Mouse (Mus musculus) embryonic facial prominence, embryonic 14.5 days (tissue): ENCODE data around the gene Pnn. TPM values are rescaled to one million over a fixed set of nuclear protein-coding genes. Genes with fewer than 3 reads are reported as not detected.

Source experiments
- ATAC-seq: fragments of 200-750 bp; cut with Nextera tagmentation; 2 replicates; pipeline ENCODE4 v1.8.0; 2017; ENCODE audit warnings: low read depth, moderate number of reproducible peaks, moderate TSS enrichment
- DNase-seq: peaks from one replicate; pipeline ENCODE4 v3.0.0-alpha.2; 2015; ENCODE audit warnings: low spot score
- H3K27ac ChIP-seq: fragments of 300-500 bp; sonication (generic); replicated peaks from 2 replicates; pipeline ENCODE4 v1.5.1; 2014; ENCODE audit warnings: low read depth, mild to moderate bottlenecking, low read length, moderate library complexity
- H3K27me3 ChIP-seq: fragments of 300-500 bp; sonication (generic); replicated peaks from 2 replicates; pipeline ENCODE4 v1.6.1; 2014; ENCODE audit warnings: low read length; ENCODE audit not compliant: control insufficient read depth, insufficient read depth
- H3K36me3 ChIP-seq: fragments of 300-500 bp; sonication (generic); 2 replicates; pipeline ENCODE4 v1.6.1; 2014; ENCODE audit warnings: low read length, mixed read lengths; ENCODE audit not compliant: control insufficient read depth, insufficient read depth
- H3K4me1 ChIP-seq: fragments of 300-500 bp; sonication (generic); 2 replicates; pipeline ENCODE4 v1.6.1; 2014; ENCODE audit warnings: antibody characterized with exemption, low read length; ENCODE audit not compliant: control insufficient read depth, insufficient read depth
- H3K4me2 ChIP-seq: fragments of 300-500 bp; sonication (generic); 2 replicates; pipeline ENCODE4 v1.6.1; 2014; ENCODE audit warnings: low read depth, mild to moderate bottlenecking, low read length, moderate library complexity, mixed read lengths
- H3K4me3 ChIP-seq: fragments of 300-500 bp; sonication (generic); 2 replicates; pipeline ENCODE4 v1.5.1; 2014; ENCODE audit warnings: low read depth, mild to moderate bottlenecking, low read length
- H3K9ac ChIP-seq: fragments of 300-500 bp; sonication (generic); 2 replicates; pipeline ENCODE4 v1.6.1; 2014; ENCODE audit warnings: low read depth, mild to moderate bottlenecking, low read length, moderate library complexity, mixed read lengths
- H3K9me3 ChIP-seq: fragments of 300-500 bp; sonication (generic); 2 replicates; pipeline ENCODE4 v1.6.1; 2016; ENCODE audit warnings: low read length; ENCODE audit not compliant: control insufficient read depth
- WGBS: fragments of 180-500 bp; shearing (Covaris S2); extraction: QIAGEN DNeasy Blood & Tissue Kit; methylation state at CpG from one replicate; pipeline ENCODE4 v1.1.7; 2014; 5-methylcytosine and 5-hydroxymethylcytosine counted together
- polyA plus RNA-seq: library from polyadenylated mRNA; unstranded; fragments of >200 nt; fragmentation: Nextera tagmentation; extraction: Ambion mirVana; gene quantifications from 2 replicates; pipeline ENCODE4 v1.2.1, GENCODE M21; 2014

Pnn gene
- polyA plus RNA-seq, 1 experiment from 2014 or later: 73.4 TPM

DNA sequence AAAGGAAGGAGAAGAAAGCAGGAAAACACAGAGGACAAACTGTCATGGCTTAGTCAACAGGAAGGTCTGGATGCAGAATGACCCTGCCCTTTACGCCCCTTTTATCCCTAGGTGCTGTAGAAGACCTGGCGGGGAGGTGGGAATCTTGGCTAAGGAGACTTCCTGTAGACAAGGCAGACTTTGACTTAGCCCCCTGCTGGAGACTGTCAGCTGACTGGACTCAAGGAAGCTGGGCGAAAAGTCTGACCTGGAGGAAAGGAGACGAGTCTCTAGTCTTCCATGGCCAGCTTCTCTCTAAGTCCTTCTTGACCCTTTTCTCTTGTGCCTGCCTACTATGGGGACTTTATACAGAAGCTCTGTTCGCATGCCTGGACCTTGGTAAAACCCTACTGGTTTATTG lies 17.8 kb downstream of the Pnn start:
- Histone ChIP-seq H3K4me2 (no peak overlapping the region), H3K27me3 (no peaks in the 10 kb centered on the region), H3K36me3 (no peaks in the 10 kb centered on the region), H3K9me3 (no peaks in the 10 kb centered on the region), H3K27ac (no peak overlapping the region), H3K4me3 (no peak overlapping the region), H3K9ac (no peak overlapping the region), H3K4me1 (no peaks in the 10 kb centered on the region)
- DNase-seq (no peak), ATAC-seq (no peak)
- WGBS: 69% methylated on average over 5 of the region's 5 CpGs

DNA sequence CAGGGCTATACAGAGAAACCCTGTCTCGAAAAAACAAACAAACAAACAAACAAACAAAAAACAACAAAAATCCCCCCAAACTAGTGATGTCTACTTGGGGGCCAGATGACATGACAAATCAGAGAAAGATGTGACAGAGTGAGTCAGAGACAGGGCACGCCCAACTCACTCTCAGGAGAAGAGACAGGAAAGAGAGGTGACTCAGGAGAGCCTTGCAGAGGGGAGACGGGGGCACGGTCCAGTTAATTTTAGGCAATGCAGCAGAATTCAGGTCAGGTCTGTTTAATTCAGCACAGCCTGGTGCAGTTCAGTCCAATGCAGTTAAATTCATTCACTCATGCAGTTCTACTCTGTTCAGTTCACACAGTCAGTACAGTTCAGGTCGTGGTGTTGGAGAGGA lies 19.5 kb downstream of the Pnn start:
- 86% methylated on average over 5 of the region's 5 CpGs for WGBS
- DNase-seq (no peak), ATAC-seq (no peak)
- H3K4me3 ChIP-seq: no peak overlapping the region
- H3K9me3 ChIP-seq: no peaks in the 10 kb centered on the region
- H3K27ac ChIP-seq: no peak overlapping the region
- no peak overlapping the region for H3K9ac ChIP-seq
- H3K4me1 ChIP-seq: no peaks in the 10 kb centered on the region
- no peaks in the 10 kb centered on the region for H3K27me3 ChIP-seq
- no peaks in the 10 kb centered on the region for H3K36me3 ChIP-seq
- no peak overlapping the region for H3K4me2 ChIP-seq

DNA sequence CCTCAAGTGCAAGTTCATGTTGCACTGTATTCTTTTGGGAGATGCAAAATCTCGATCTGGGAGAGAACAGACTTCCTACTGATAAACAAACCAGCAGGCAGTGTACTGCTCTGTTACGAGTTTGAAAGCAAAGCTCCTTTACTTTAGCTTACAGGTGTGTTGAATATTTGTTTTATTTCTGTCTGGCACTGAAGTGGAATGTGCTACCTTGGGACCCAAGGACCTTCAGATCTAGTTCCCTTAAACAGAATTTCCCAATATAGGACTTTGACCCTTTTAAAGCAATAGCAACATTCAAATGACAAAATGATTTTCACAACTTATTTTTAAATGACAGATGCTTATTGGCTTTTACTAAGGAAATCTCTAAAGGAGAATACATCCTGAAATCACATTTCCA lies 26.9 kb downstream of the Pnn start:
- 52% methylated on average over 2 of the region's 2 CpGs for WGBS
- ATAC-seq: no peak

DNA sequence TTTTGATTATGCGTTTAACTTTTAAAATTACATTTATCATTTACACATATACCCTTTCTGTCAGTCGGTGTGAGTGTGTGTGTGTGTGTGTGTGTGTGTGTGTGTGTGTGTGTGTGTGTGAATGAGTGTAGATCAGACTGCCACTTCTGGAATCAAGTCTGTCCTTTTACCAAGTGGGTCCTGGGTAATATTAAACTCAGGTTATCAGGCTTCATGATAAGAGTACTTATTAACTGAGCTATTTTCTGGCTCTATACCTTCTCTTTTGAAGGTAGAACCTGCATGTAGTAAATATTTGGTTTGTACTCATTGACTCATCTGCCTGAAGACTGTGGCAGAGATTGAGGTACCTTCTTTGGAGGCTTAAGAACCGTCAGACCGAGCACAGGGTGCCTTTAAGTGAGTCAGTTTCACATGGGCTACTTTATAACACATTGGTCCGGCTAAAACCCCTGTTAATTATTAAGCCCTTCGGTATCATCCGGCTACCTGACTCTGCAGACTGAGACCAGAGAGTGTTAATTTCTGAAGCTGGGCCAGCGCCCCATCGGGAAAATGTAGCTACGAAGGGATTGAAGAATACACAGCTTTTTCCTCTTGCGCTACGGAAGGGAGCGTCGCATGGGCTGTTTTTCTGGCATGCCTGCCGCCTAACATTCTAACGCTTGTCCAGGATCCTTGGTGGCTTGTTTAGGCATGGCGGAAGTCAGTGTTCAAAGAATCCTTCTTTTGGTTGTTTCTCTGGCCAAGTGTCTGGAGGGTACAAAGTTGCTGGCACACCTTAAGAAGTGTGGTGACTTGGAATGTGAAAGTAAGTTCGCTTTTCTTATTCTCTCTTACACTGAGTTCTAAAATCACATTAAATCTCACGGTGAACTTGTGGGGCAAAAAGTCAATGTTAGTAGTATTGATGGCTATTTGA lies 28.7 kb downstream of the Pnn start, which contains the start of gene Mia2:
TSS of gene Mia2 (plus strand) at position 696 of the 922 bp plus-strand sequence.
- Histone ChIP-seq H3K4me3 (no peak within 1 kb of the TSS), H3K4me2 (no peak within 1 kb of the TSS), H3K9me3 (no peaks in the 10 kb centered on the region), H3K27ac (no peak within 1 kb of the TSS), H3K9ac (no peak within 1 kb of the TSS), H3K36me3 (no peaks in the 10 kb centered on the region), H3K4me1 (no peaks in the 10 kb centered on the region), H3K27me3 (no peaks in the 10 kb centered on the region)
- ATAC-seq (no peak), DNase-seq (no peak)
- 74% methylated on average over 19 of the region's 19 CpGs for WGBS

More for the DNA sequence above, 26.9 kb downstream of the Pnn start:
- Histone ChIP-seq H3K27me3 (no peaks in the 10 kb centered on the region), H3K4me3 (no peak overlapping the region), H3K27ac (no peak overlapping the region), H3K36me3 (no peaks in the 10 kb centered on the region), H3K9ac (no peak overlapping the region), H3K9me3 (no peaks in the 10 kb centered on the region), H3K4me2 (no peak overlapping the region), H3K4me1 (no peaks in the 10 kb centered on the region)
- no peak for DNase-seq

DNA sequence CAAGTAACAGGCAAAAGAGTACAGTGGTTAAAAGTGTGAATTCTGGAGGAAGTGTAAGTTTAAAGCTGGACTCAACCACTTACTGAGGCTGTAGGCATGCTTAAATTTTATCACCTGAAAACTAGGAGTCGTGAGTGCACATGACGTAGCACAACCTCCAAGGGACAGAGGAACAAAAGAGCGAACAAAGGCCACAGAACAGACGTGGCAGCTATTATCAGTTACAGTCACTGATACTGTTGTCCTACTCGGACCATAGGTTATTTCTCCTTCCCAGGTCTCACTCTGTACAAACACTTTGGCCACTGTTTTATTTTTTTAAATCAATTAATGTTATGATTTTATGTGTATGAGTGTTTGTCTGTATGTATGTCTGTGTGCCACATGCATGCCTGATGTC lies 38.1 kb downstream of the Pnn start:
- Histone ChIP-seq H3K27ac (no peak overlapping the region), H3K4me3 (no peak overlapping the region), H3K27me3 (no peaks in the 10 kb centered on the region), H3K9ac (no peak overlapping the region), H3K9me3 (no peaks in the 10 kb centered on the region), H3K4me1 (no peaks in the 10 kb centered on the region), H3K36me3 (no peaks in the 10 kb centered on the region), H3K4me2 (no peak overlapping the region)
- no peak for ATAC-seq
- no peak for DNase-seq
- 73% methylated on average over 5 of the region's 5 CpGs for WGBS

DNA sequence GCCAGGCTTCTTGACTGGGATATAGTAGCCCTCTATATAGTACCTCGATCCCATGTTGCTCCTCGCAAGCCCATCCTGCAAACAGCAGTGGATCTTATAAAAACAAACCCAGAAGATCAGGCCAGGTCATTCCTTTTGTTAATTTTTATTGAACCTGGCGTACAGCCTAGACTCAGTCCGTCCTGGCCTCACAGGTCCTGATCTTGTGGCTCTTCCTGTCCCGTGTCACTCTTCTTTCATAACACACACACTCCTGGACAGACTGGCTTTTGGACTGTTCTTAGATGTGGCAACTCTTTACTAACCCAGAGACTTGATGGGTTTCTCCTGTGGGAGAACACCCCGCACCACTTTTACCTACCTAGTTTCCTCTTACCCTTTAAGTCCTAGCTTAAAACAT lies 39.2 kb downstream of the Pnn start:
- 78% methylated on average over 6 of the region's 6 CpGs for WGBS
- Histone ChIP-seq H3K4me1 (no peaks in the 10 kb centered on the region), H3K27me3 (no peaks in the 10 kb centered on the region), H3K9me3 (no peaks in the 10 kb centered on the region), H3K36me3 (no peaks in the 10 kb centered on the region), H3K27ac (no peak overlapping the region), H3K4me2 (no peak overlapping the region), H3K4me3 (no peak overlapping the region), H3K9ac (no peak overlapping the region)
- no peak for ATAC-seq
- no peak for DNase-seq

DNA sequence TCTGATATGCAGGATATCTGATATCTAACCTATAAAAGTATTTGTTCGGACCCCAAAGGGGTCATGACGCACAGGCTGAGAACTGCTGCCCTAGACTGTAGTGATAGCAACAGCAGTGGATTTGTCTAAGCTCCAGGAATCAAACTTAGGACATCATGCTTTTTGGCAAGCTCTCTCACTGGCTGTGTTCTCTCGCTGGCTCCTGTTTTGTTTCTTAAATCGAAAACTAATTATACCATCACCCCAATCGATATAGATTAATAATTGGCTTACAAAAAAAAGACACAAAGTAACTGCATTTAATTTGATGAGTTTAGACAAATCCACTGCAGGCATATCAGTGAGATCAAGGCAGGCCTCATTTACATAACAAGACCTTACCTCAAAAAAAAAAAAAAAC lies 39.8 kb downstream of the Pnn start:
- Histone ChIP-seq H3K4me3 (no peak overlapping the region), H3K4me2 (no peak overlapping the region), H3K4me1 (no peaks in the 10 kb centered on the region), H3K9ac (no peak overlapping the region), H3K9me3 (no peaks in the 10 kb centered on the region), H3K27me3 (no peaks in the 10 kb centered on the region), H3K36me3 (no peaks in the 10 kb centered on the region), H3K27ac (no peak overlapping the region)
- ATAC-seq: no peak
- no peak for DNase-seq
- WGBS: 83% methylated on average over 5 of the region's 5 CpGs

DNA sequence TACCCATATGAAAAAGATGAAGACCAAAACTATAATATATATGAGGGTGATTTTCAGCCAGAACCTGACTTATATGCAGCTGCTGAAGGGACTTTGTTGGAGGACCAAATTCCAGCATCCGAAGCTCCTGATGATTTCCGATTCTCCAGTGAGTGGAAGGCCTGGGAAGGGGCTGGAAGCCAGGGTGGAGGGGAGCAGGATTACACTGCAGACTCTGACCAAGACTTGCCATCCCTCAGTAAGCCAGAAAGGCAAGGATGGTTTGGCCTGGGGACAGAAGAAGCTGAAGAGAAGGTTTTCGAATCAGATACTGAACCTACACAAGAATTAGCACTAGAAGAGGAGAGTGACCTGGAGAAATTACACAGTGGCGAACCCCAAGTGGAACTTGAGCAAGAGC lies 41.2 kb downstream of the Pnn start:
- ATAC-seq (no peak), DNase-seq (no peak)
- Histone ChIP-seq H3K4me3 (no peak overlapping the region), H3K27me3 (no peaks in the 10 kb centered on the region), H3K4me2 (no peak overlapping the region), H3K9me3 (no peaks in the 10 kb centered on the region), H3K27ac (no peak overlapping the region), H3K4me1 (no peaks in the 10 kb centered on the region), H3K9ac (no peak overlapping the region), H3K36me3 (no peaks in the 10 kb centered on the region)
- 79% methylated on average over 4 of the region's 4 CpGs for WGBS

DNA sequence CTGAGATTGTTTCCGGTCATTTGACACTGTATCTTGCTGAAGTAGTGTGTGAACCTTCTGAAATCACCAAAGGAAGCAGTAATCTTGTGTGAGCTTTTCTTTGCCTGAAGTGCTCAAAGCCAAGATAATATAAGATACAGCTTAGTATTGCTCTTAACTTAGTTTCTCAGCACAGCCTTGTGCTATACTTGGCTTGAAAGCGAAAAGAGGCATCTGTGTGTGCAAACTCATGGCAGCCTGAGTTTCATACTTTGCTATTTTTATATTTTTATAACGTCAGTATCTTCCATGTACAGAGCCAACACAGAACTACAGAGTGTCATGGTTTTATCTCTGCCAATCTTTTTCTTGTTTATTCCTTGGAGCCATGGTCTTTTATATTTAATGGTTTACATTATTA lies 50.5 kb downstream of the Pnn start:
- H3K27ac ChIP-seq: no peak overlapping the region
- H3K36me3 ChIP-seq: no peaks in the 10 kb centered on the region
- DNase-seq (no peak), ATAC-seq (no peak)
- WGBS: 84% methylated on average over 3 of the region's 3 CpGs
- no peaks in the 10 kb centered on the region for H3K9me3 ChIP-seq
- H3K4me3 ChIP-seq: no peak overlapping the region
- H3K9ac ChIP-seq: no peak overlapping the region
- H3K4me2 ChIP-seq: no peak overlapping the region
- no peaks in the 10 kb centered on the region for H3K4me1 ChIP-seq
- H3K27me3 ChIP-seq: no peaks in the 10 kb centered on the region
